Mouse (Mus musculus) C2C12 (cell line): ENCODE results near the gene Mrps25.

ENCODE experiments used
- CEBPB ChIP-seq: IDR thresholded peaks from one replicate; pipeline ENCODE4 v1.6.1; 2011; ENCODE audit warnings: low read depth, mild to moderate bottlenecking, control low read depth, moderate library complexity
- CTCF ChIP-seq: IDR thresholded peaks from one replicate; pipeline ENCODE4 v1.5.1; 2011; ENCODE audit not compliant: control insufficient read depth, insufficient read depth, insufficient read length
- MAX ChIP-seq: IDR thresholded peaks from one replicate; pipeline ENCODE4 v1.6.1; 2011; ENCODE audit warnings: mild to moderate bottlenecking, control low read depth
- MYOD1 ChIP-seq: IDR thresholded peaks from one replicate; pipeline ENCODE4 v1.6.1; 2011; ENCODE audit warnings: low read depth; ENCODE audit not compliant: control insufficient read depth, insufficient read length
- MYOG ChIP-seq: IDR thresholded peaks from one replicate; pipeline ENCODE4 v1.6.1; 2011; ENCODE audit not compliant: control insufficient read depth, insufficient read length; ENCODE audit errors: extremely low read depth

- no peak for TF ChIP-seq CTCF
- no peak for TF ChIP-seq MYOG
- TF ChIP-seq MYOD1 = no peak
- TF ChIP-seq CEBPB = no peak
- no peak for TF ChIP-seq MAX
These were observed 30.4 kb upstream of the Mrps25 start for GRCm38 (mm10) chr6:92214055-92214772.
